Comparison of ENCODE assay signal across 26 mouse cellular contexts in genomic region chr17:62369100-62369499, GRCm38 (mm10).
DNase-seq lines count a peak whose midpoint lies in the region; ATAC-seq and TF ChIP-seq lines count a peak whose summit lies in the region.
"Had no signal": no experiment of that assay in that cellular context is flagged by ENCODE, and none has a peak within 500 bp of the region (broad histone marks: within the 10 kb centered on the region; RNA-seq: fewer than 3 reads in every experiment).

No protein-coding gene starts in this region.

- H3K4me3 ChIP-seq in cerebellum, adult 2 months (replicated peaks; ENCODE audit: insufficient read depth, low read depth, low read length): no peak overlapping the region
- H3K4me3 ChIP-seq in forebrain, embryonic 16.5 days (replicated peaks; ENCODE audit: low read length): no peak overlapping the region
- H3K4me3 ChIP-seq: embryonic facial prominence, embryonic 15.5 days; forebrain, embryonic 12.5 days; forebrain, embryonic 15.5 days; heart, adult 2 months; heart, embryonic 10.5 days; heart, embryonic 13.5 days had no signal

- no peaks in the 10 kb centered on the region for H3K36me3 ChIP-seq in forebrain, embryonic 16.5 days (ENCODE audit: control insufficient read depth, insufficient read depth)
- H3K36me3 ChIP-seq: embryonic facial prominence, embryonic 15.5 days; forebrain, embryonic 12.5 days; forebrain, embryonic 15.5 days; heart, embryonic 10.5 days; heart, embryonic 13.5 days had no signal

- no peaks in the 10 kb centered on the region for H3K4me1 ChIP-seq in cerebellum, adult 2 months (ENCODE audit: control insufficient read depth, insufficient read depth, low read length)
- H3K4me1 ChIP-seq in forebrain, embryonic 16.5 days (replicated peaks; ENCODE audit: control insufficient read depth, insufficient read depth, low read length): no peaks in the 10 kb centered on the region
- H3K4me1 ChIP-seq: embryonic facial prominence, embryonic 15.5 days; forebrain, embryonic 12.5 days; forebrain, embryonic 15.5 days; heart, embryonic 10.5 days had no signal

- no peak overlapping the region for H3K9ac ChIP-seq in forebrain, embryonic 16.5 days (replicated peaks; ENCODE audit: low read depth, low read length)
- H3K9ac ChIP-seq: embryonic facial prominence, embryonic 15.5 days; forebrain, embryonic 12.5 days; forebrain, embryonic 15.5 days; heart, embryonic 13.5 days; hindbrain, embryonic 14.5 days had no signal

- H3K4me2 ChIP-seq in forebrain, embryonic 16.5 days (ENCODE audit: low read length): no peak overlapping the region
- H3K4me2 ChIP-seq: embryonic facial prominence, embryonic 15.5 days; forebrain, embryonic 12.5 days; forebrain, embryonic 15.5 days; heart, embryonic 13.5 days; hindbrain, embryonic 14.5 days had no signal

- no peak for ATAC-seq in forebrain, embryonic 16.5 days
- ATAC-seq: activated CD4-positive, CD25-positive, alpha-beta regulatory T cell, adult 4 months; forebrain, embryonic 15.5 days; hindbrain, postnatal 0 days; inflammation-experienced regulatory T-cells, adult 6 months had no signal

- 34% methylated on average over 3 of the region's 3 CpGs for WGBS in cerebellum, adult 2 months
- 66% methylated on average over 3 of the region's 3 CpGs for WGBS in forebrain, embryonic 16.5 days

- H3K9me3 ChIP-seq in forebrain, embryonic 16.5 days (ENCODE audit: control insufficient read depth, low read length): no peaks in the 10 kb centered on the region
- H3K9me3 ChIP-seq: embryonic facial prominence, embryonic 15.5 days; forebrain, embryonic 12.5 days; forebrain, embryonic 15.5 days; heart, embryonic 10.5 days; heart, embryonic 13.5 days had no signal

- peak; percentile 9 to 16 for DNase-seq in cerebellum, postnatal 10 days
- DNase-seq in cerebellum, adult 2 months: no peak
- peak; percentile 11 to 24 for DNase-seq in layer of hippocampus, adult 18-20 months (ENCODE audit: low spot score in 2 of 2)
- DNase-seq in layer of hippocampus, adult 8-10 months (ENCODE audit: low spot score in 2 of 2): no peak
- peak; percentile 4 to 5 for DNase-seq in right cerebral cortex, adult 2 months (ENCODE audit: low spot score in 2 of 2)
- no peak for DNase-seq in right cerebral cortex, postnatal 36 days (ENCODE audit: low spot score in 2 of 2)
- DNase-seq: adrenal gland, adult 8-10 months; adrenal gland, postnatal 25 days; cerebellum, adult 18-20 months; cerebellum, adult 9-11 months; cerebellum, postnatal 36 days; embryo, embryonic 11 days; gastrocnemius, postnatal 25 days; heart, adult 2 months; heart, postnatal 14 days; heart, postnatal 4 days had no signal

- no peaks in the 10 kb centered on the region; the same call in 1 of the 2 replicates for H3K27me3 ChIP-seq in cerebellum, adult 2 months (ENCODE audit: control insufficient read depth, insufficient read depth, low read length)
- no peaks in the 10 kb centered on the region for H3K27me3 ChIP-seq in forebrain, embryonic 16.5 days (replicated peaks; ENCODE audit: control insufficient read depth, insufficient read depth, low read length)
- H3K27me3 ChIP-seq: embryonic facial prominence, embryonic 15.5 days; forebrain, embryonic 12.5 days; forebrain, embryonic 15.5 days had no signal

- no peak for TF ChIP-seq CTCF in cerebellum, adult 2 months (IDR thresholded peaks at IDR 0.05; ENCODE audit: borderline replicate concordance, insufficient read depth, low read depth, low read length)

- no peak overlapping the region for H3K27ac ChIP-seq in cerebellum, adult 2 months (ENCODE audit: insufficient read depth, low read length)
- no peak overlapping the region for H3K27ac ChIP-seq in forebrain, embryonic 16.5 days (ENCODE audit: low read length)
- H3K27ac ChIP-seq: embryonic facial prominence, embryonic 15.5 days; forebrain, embryonic 12.5 days; forebrain, embryonic 15.5 days; heart, adult 2 months; heart, embryonic 10.5 days; heart, embryonic 13.5 days; hindbrain, embryonic 14.5 days; hindbrain, postnatal 0 days had no signal

- TF ChIP-seq POLR2A in cerebellum, adult 2 months (IDR thresholded peaks at IDR 0.05; ENCODE audit: borderline replicate concordance, insufficient read depth, low read length): no peak

Comparison
In these comparisons a context has a peak if more than half of its experiments do, and no peak if none do; other contexts are left out.
1. DNase-seq: peak in cerebellum, postnatal 10 days (2 of 2), layer of hippocampus, adult 18-20 months (2 of 2) and right cerebral cortex, adult 2 months (2 of 2); none in cerebellum, adult 2 months (0 of 2), layer of hippocampus, adult 8-10 months (0 of 2) and right cerebral cortex, postnatal 36 days (0 of 2).